Mouse (Mus musculus) kidney, postnatal 0 days (tissue): Measurements from ENCODE around the gene Cfap97. TPM values are rescaled to one million over a fixed set of nuclear protein-coding genes. Genes with fewer than 3 reads are reported as not detected.

Source experiments
- ATAC-seq: fragments of 200-750 bp; cut with Nextera tagmentation; replicated peaks from 2 replicates; pipeline ENCODE4 v1.8.0; 2017; ENCODE audit warnings: low read depth, moderate number of reproducible peaks, moderate TSS enrichment, moderate library complexity; ENCODE audit not compliant: low FRiP score
- DNase-seq: peaks from one replicate; pipeline ENCODE4 v3.0.0-alpha.2; 2016; ENCODE audit warnings: low spot score
- H3K27ac ChIP-seq: fragments of 300-500 bp; sonication (generic); 2 replicates; pipeline ENCODE4 v1.5.1; 2014; ENCODE audit warnings: mild to moderate bottlenecking
- H3K27me3 ChIP-seq: fragments of 300-500 bp; sonication (generic); 2 replicates; pipeline ENCODE4 v1.6.1; 2014; ENCODE audit warnings: low read length, mixed read lengths; ENCODE audit not compliant: insufficient read depth
- H3K36me3 ChIP-seq: fragments of 300-500 bp; sonication (generic); 2 replicates; pipeline ENCODE4 v1.6.1; 2014; ENCODE audit warnings: low read length, mixed read lengths; ENCODE audit not compliant: insufficient read depth
- H3K4me1 ChIP-seq: fragments of 300-500 bp; sonication (generic); replicated peaks from 2 replicates; pipeline ENCODE4 v1.6.1; 2014; ENCODE audit warnings: antibody characterized with exemption, low read length, mixed read lengths; ENCODE audit not compliant: insufficient read depth
- H3K4me2 ChIP-seq: fragments of 300-500 bp; sonication (generic); 2 replicates; pipeline ENCODE4 v1.6.1; 2014; ENCODE audit warnings: mild to moderate bottlenecking, low read length, moderate library complexity, mixed read lengths
- H3K4me3 ChIP-seq: fragments of 300-500 bp; sonication (generic); replicated peaks from 2 replicates; pipeline ENCODE4 v1.5.1; 2014; ENCODE audit warnings: low read depth, low read length
- H3K9ac ChIP-seq: fragments of 300-500 bp; sonication (generic); 2 replicates; pipeline ENCODE4 v1.6.1; 2014; ENCODE audit warnings: low read depth, low read length
- H3K9me3 ChIP-seq: fragments of 300-500 bp; sonication (generic); replicated peaks from 2 replicates; pipeline ENCODE4 v1.6.1; 2016; ENCODE audit warnings: low read length, inconsistent platforms, mixed read lengths
- CTCF ChIP-seq: IDR thresholded peaks from 2 replicates; pipeline ENCODE4 v1.5.1; 2016; ENCODE audit warnings: antibody characterized with exemption, low read depth, mild to moderate bottlenecking, moderate library complexity
- WGBS: fragments of 180-500 bp; shearing (Covaris S2); extraction: QIAGEN DNeasy Blood & Tissue Kit; methylation state at CpG from one replicate; pipeline ENCODE4 v1.1.7; 2014; 5-methylcytosine and 5-hydroxymethylcytosine counted together
- polyA plus RNA-seq: library from polyadenylated mRNA; unstranded; fragments of >200 nt; fragmentation: Nextera tagmentation; extraction: Ambion mirVana; gene quantifications from 2 replicates; pipeline ENCODE4 v1.2.1, GENCODE M21; 2015

The Cfap97 gene
- polyA plus RNA-seq, 1 experiment from 2014 or later, result 37.4 TPM

- no peaks in the 10 kb centered on the region for H3K9me3 ChIP-seq
- 77% methylated on average over 9 of the region's 9 CpGs for WGBS
- DNase-seq (no peak), ATAC-seq (peak; percentile 29)
- no peak for TF ChIP-seq CTCF
- no peaks in the 10 kb centered on the region for H3K27me3 ChIP-seq
- H3K4me2 ChIP-seq, result no peak overlapping the region
- no peak overlapping the region for H3K9ac ChIP-seq
- no peak overlapping the region for H3K4me3 ChIP-seq
- peaks cover 18% of the 10 kb centered on the region for H3K4me1 ChIP-seq
- peak overlapping the region; percentile 31; the same call in 1 of the 2 replicates for H3K27ac ChIP-seq
- H3K36me3 ChIP-seq, result peaks cover 53% of the 10 kb centered on the region
These were observed 53.5 kb downstream of the Cfap97 start for GRCm38 (mm10) chr8:46204974-46205640.

GRCm38 (mm10) chr8:46206107-46206506, 54.5 kb downstream of the Cfap97 start:
- Histone ChIP-seq H3K4me3 (no peak overlapping the region), H3K27ac (no peak overlapping the region), H3K4me2 (no peak overlapping the region), H3K4me1 (peaks cover 18% of the 10 kb centered on the region), H3K27me3 (no peaks in the 10 kb centered on the region), H3K36me3 (peaks cover 53% of the 10 kb centered on the region), H3K9ac (0 out of 2 replicates have a peak overlapping the region, but pooled peaks have one; percentile 8), H3K9me3 (no peaks in the 10 kb centered on the region)
- ATAC-seq (no peak), DNase-seq (no peak)
- 91% methylated on average over 6 of the region's 6 CpGs for WGBS
- no peak for TF ChIP-seq CTCF

- Histone ChIP-seq H3K9me3 (no peaks in the 10 kb centered on the region), H3K4me3 (no peak overlapping the region), H3K9ac (0 out of 2 replicates have a peak overlapping the region, but pooled peaks have one; percentile 98), H3K27ac (no peak overlapping the region), H3K4me2 (peak overlapping the region; percentile 79), H3K36me3 (peaks cover 49% of the 10 kb centered on the region), H3K4me1 (peaks cover 24% of the 10 kb centered on the region), H3K27me3 (no peaks in the 10 kb centered on the region)
- ATAC-seq (no peak), DNase-seq (no peak)
- 76% methylated on average over 12 of the region's 12 CpGs for WGBS
- TF ChIP-seq CTCF, result no peak
These were observed 56.8 kb downstream of the Cfap97 start for GRCm38 (mm10) chr8:46208354-46208753.

GRCm38 (mm10) chr8:46209057-46209456, 57.5 kb downstream of the Cfap97 start:
- Histone ChIP-seq H3K9me3 (no peaks in the 10 kb centered on the region), H3K4me2 (peak overlapping the region; percentile 79), H3K27ac (no peak overlapping the region), H3K9ac (peak overlapping the region; percentile 98; the same call in 1 of the 2 replicates), H3K4me3 (peak overlapping the region; percentile 86), H3K4me1 (peaks cover 24% of the 10 kb centered on the region), H3K27me3 (no peaks in the 10 kb centered on the region), H3K36me3 (peaks cover 44% of the 10 kb centered on the region)
- no peak for DNase-seq
- no peak for ATAC-seq
- WGBS, result 67% methylated on average over 15 of the region's 15 CpGs
- no peak for TF ChIP-seq CTCF

GRCm38 (mm10) chr8:46210404-46211315, 59.1 kb downstream of the Cfap97 start, which contains the start of gene Slc25a4:
Slc25a4 (minus strand) TSS chr8:46211284.
- TF ChIP-seq CTCF, result no peak
- peak within 1 kb of the TSS; percentile 98 for H3K9ac ChIP-seq
- peaks cover 34% of the 10 kb centered on the region for H3K36me3 ChIP-seq
- DNase-seq (peak; percentile 97), ATAC-seq (peak; percentile 98)
- no peaks in the 10 kb centered on the region for H3K9me3 ChIP-seq
- peaks cover 24% of the 10 kb centered on the region for H3K4me1 ChIP-seq
- peak within 1 kb of the TSS; percentile 86 for H3K4me3 ChIP-seq
- peak within 1 kb of the TSS; percentile 79 for H3K4me2 ChIP-seq
- under 1% methylated on average over 82 of the region's 84 CpGs for WGBS
- no peaks in the 10 kb centered on the region for H3K27me3 ChIP-seq
- peak within 1 kb of the TSS; percentile 98 for H3K27ac ChIP-seq

GRCm38 (mm10) chr8:46211611-46212071, 60.1 kb downstream of the Cfap97 start:
- peak; percentile 40 for DNase-seq

More at GRCm38 (mm10) chr8:46211611-46212071, 60.1 kb downstream of the Cfap97 start:
- Histone ChIP-seq H3K9me3 (no peaks in the 10 kb centered on the region), H3K36me3 (peaks cover 24% of the 10 kb centered on the region), H3K4me1 (peaks cover 24% of the 10 kb centered on the region), H3K27ac (peak overlapping the region; percentile 98), H3K4me3 (peak overlapping the region; percentile 86), H3K4me2 (peak overlapping the region; percentile 79), H3K27me3 (no peaks in the 10 kb centered on the region), H3K9ac (peak overlapping the region; percentile 98; the same call in 1 of the 2 replicates)
- no peak for TF ChIP-seq CTCF
- WGBS, result 5% methylated on average over 13 of the region's 13 CpGs
- ATAC-seq, result no peak
